In the genomic region with DNA sequence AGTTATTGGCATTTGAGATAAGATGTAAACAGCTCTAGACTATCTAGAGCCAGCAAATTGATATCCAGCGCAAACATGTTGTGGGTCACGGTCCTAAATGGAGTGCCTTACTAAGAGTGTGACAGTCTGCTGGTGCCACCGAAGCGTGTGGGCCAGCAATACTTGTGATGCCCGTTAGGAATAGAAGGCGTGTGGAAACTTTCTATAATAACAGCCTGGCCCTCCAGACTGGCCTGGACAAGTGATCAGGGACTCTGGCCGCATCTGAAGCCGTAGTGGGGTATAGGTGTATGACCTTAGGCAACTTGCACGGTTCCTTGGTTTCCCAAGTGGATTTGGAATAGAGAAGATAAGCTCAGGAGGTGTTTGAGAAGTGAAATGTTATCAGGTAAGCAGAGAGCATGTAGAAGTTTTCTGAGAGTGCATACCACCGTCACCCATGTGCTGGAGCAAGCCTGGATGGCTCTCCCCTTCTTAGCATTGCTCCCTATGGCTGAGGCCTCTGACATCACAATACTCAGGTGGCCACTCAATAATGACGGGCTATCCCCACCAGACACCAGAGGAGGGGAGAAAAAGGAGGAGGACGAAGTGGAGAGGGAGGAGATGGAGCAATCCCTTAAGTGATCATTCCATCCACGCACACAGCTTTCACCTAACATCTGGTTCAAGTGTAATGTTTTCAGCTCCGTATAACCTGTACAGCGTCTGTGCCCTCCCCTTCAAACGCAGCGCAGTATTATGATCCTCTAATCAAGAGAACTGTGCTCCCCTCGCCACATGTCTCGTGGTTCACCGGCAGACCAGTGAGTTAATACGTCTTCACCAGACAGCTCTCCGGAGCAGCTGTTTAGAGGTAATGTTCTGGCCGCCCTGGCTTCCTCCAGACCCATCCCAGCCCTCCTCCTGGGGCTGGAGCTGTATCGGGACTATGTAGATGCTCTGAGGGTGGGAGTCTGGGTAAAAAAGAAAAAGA, we compare ENCODE assay signal across 12 mouse cellular contexts.
DNase-seq lines count a peak whose midpoint lies in the region; ATAC-seq and TF ChIP-seq lines count a peak whose summit lies in the region.
"Had no signal": no experiment of that assay in that cellular context is flagged by ENCODE, and none has a peak within 500 bp of the region (broad histone marks: within the 10 kb centered on the region; RNA-seq: fewer than 3 reads in every experiment).

No protein-coding gene starts in this region.

- no peak overlapping the region for H3K9ac ChIP-seq in forebrain, embryonic 13.5 days
- no peak overlapping the region for H3K9ac ChIP-seq in forebrain, embryonic 16.5 days (replicated peaks; ENCODE audit: low read depth, low read length)
- H3K9ac ChIP-seq in hindbrain, embryonic 11.5 days (ENCODE audit: low read depth, low read length): no peak overlapping the region
- no peak overlapping the region for H3K9ac ChIP-seq in hindbrain, embryonic 12.5 days
- H3K9ac ChIP-seq: lung, embryonic 14.5 days had no signal

- no peak overlapping the region for H3ac ChIP-seq in myocyte (ENCODE audit: control insufficient read depth, insufficient read length)

- H3K9me3 ChIP-seq in forebrain, embryonic 13.5 days (replicated peaks): no peaks in the 10 kb centered on the region
- H3K9me3 ChIP-seq in forebrain, embryonic 16.5 days (ENCODE audit: control insufficient read depth, low read length): no peaks in the 10 kb centered on the region
- no peaks in the 10 kb centered on the region for H3K9me3 ChIP-seq in hindbrain, embryonic 11.5 days (ENCODE audit: control insufficient read depth, low read length)
- H3K9me3 ChIP-seq in hindbrain, embryonic 10.5 days: no peaks in the 10 kb centered on the region
- H3K9me3 ChIP-seq in hindbrain, embryonic 12.5 days (replicated peaks): no peaks in the 10 kb centered on the region

- peak; percentile 31; the same call in 1 of the 2 replicates for ATAC-seq in forebrain, embryonic 13.5 days
- no peak for ATAC-seq in forebrain, embryonic 16.5 days
- ATAC-seq in hindbrain, embryonic 11.5 days (ENCODE audit: low FRiP score): peak; percentile 19; the same call in 1 of the 2 replicates
- ATAC-seq in hindbrain, embryonic 12.5 days (ENCODE audit: low FRiP score): peak; percentile 40

- DNase-seq in hindbrain, embryonic 11.5 days (ENCODE audit: low spot score): no peak
- DNase-seq in hindbrain, embryonic 10.5 days (ENCODE audit: low spot score): no peak
- no peak for DNase-seq in T-cell, adult 2 months (ENCODE audit: low spot score)
- DNase-seq in ovary, adult 18-20 months (ENCODE audit: low spot score): no peak
- DNase-seq: cerebellum, adult 11-12 months; liver; lung, embryonic 14.5 days; thymus, postnatal 36 days had no signal

- WGBS in forebrain, embryonic 13.5 days: 85% methylated on average over 24 of the region's 24 CpGs
- WGBS in forebrain, embryonic 16.5 days: 84% methylated on average over 24 of the region's 24 CpGs
- 74% methylated on average over 24 of the region's 24 CpGs for WGBS in hindbrain, embryonic 11.5 days
- WGBS in hindbrain, embryonic 10.5 days: 83% methylated on average over 24 of the region's 24 CpGs
- 66% methylated on average over 24 of the region's 24 CpGs for WGBS in hindbrain, embryonic 12.5 days

- H3K36me3 ChIP-seq in forebrain, embryonic 13.5 days (ENCODE audit: poor library complexity, severe bottlenecking): no peaks in the 10 kb centered on the region
- no peaks in the 10 kb centered on the region for H3K36me3 ChIP-seq in forebrain, embryonic 16.5 days (ENCODE audit: control insufficient read depth, insufficient read depth)
- no peaks in the 10 kb centered on the region for H3K36me3 ChIP-seq in hindbrain, embryonic 11.5 days (ENCODE audit: control insufficient read depth, insufficient read depth, low read length)
- H3K36me3 ChIP-seq in hindbrain, embryonic 10.5 days: no peaks in the 10 kb centered on the region
- H3K36me3 ChIP-seq in hindbrain, embryonic 12.5 days: no peaks in the 10 kb centered on the region
- H3K36me3 ChIP-seq in myocyte (ENCODE audit: control insufficient read depth, insufficient read depth): no peaks in the 10 kb centered on the region

- TF ChIP-seq POLR2A in myocyte (IDR thresholded peaks at IDR 0.05; ENCODE audit: insufficient read length, low read depth): no peak

- H3K27ac ChIP-seq in forebrain, embryonic 13.5 days: no peak overlapping the region
- no peak overlapping the region for H3K27ac ChIP-seq in forebrain, embryonic 16.5 days (ENCODE audit: low read length)
- H3K27ac ChIP-seq in hindbrain, embryonic 11.5 days (ENCODE audit: low read depth, low read length): no peak overlapping the region
- no peak overlapping the region for H3K27ac ChIP-seq in hindbrain, embryonic 10.5 days
- no peak overlapping the region for H3K27ac ChIP-seq in hindbrain, embryonic 12.5 days

- peaks cover 48% of the 10 kb centered on the region for H3K79me2 ChIP-seq in myocyte (ENCODE audit: control insufficient read depth, insufficient read depth)

- no peaks in the 10 kb centered on the region for H3K27me3 ChIP-seq in forebrain, embryonic 13.5 days
- no peaks in the 10 kb centered on the region for H3K27me3 ChIP-seq in forebrain, embryonic 16.5 days (replicated peaks; ENCODE audit: control insufficient read depth, insufficient read depth, low read length)
- no peaks in the 10 kb centered on the region for H3K27me3 ChIP-seq in hindbrain, embryonic 11.5 days (ENCODE audit: control insufficient read depth, insufficient read depth, low read length)
- no peaks in the 10 kb centered on the region for H3K27me3 ChIP-seq in hindbrain, embryonic 10.5 days (ENCODE audit: insufficient read depth, poor library complexity, severe bottlenecking)
- no peaks in the 10 kb centered on the region for H3K27me3 ChIP-seq in hindbrain, embryonic 12.5 days
- H3K27me3 ChIP-seq in myocyte (ENCODE audit: control insufficient read depth, insufficient read depth, insufficient read length): no peaks in the 10 kb centered on the region

- peaks cover 14% of the 10 kb centered on the region for H3K4me1 ChIP-seq in forebrain, embryonic 13.5 days
- H3K4me1 ChIP-seq in forebrain, embryonic 16.5 days (replicated peaks; ENCODE audit: control insufficient read depth, insufficient read depth, low read length): peaks cover 10% of the 10 kb centered on the region
- H3K4me1 ChIP-seq in hindbrain, embryonic 11.5 days (replicated peaks; ENCODE audit: control insufficient read depth, insufficient read depth, low read length): no peaks in the 10 kb centered on the region
- peaks cover 11% of the 10 kb centered on the region for H3K4me1 ChIP-seq in hindbrain, embryonic 10.5 days (replicated peaks)
- peaks cover 18% of the 10 kb centered on the region for H3K4me1 ChIP-seq in hindbrain, embryonic 12.5 days

- no peak overlapping the region for H3K4me2 ChIP-seq in forebrain, embryonic 13.5 days
- no peak overlapping the region for H3K4me2 ChIP-seq in forebrain, embryonic 16.5 days (ENCODE audit: low read length)
- H3K4me2 ChIP-seq in hindbrain, embryonic 11.5 days (replicated peaks; ENCODE audit: low read depth, low read length): no peak overlapping the region
- H3K4me2 ChIP-seq in hindbrain, embryonic 12.5 days (replicated peaks): no peak overlapping the region
- H3K4me2 ChIP-seq in myocyte (ENCODE audit: low read depth): no peak overlapping the region
- H3K4me2 ChIP-seq: lung, embryonic 14.5 days had no signal

- no peak overlapping the region for H3K4me3 ChIP-seq in forebrain, embryonic 13.5 days
- no peak overlapping the region for H3K4me3 ChIP-seq in forebrain, embryonic 16.5 days (replicated peaks; ENCODE audit: low read length)
- no peak overlapping the region for H3K4me3 ChIP-seq in hindbrain, embryonic 11.5 days (ENCODE audit: low read depth, low read length)
- H3K4me3 ChIP-seq in hindbrain, embryonic 10.5 days: no peak overlapping the region
- no peak overlapping the region for H3K4me3 ChIP-seq in hindbrain, embryonic 12.5 days
- no peak overlapping the region for H3K4me3 ChIP-seq in myocyte

TF ChIP-seq in myocyte, 11 proteins besides CTCF, POLR2A, EP300 and RAD21:
- TF ChIP-seq REST (IDR thresholded peaks at IDR 0.05; ENCODE audit: insufficient read depth, insufficient read length): no peak
- peak in 2 of 3 experiments; percentile 16 to 53 for TF ChIP-seq MYOD1 (IDR thresholded peaks at IDR 0.05; ENCODE audit: control insufficient read depth in 1 of 3, insufficient read length in 2 of 3, low read depth in 2 of 3)
- peak in 1 of 3 experiments; percentile 55 for TF ChIP-seq MYOG (IDR thresholded peaks at IDR 0.05; ENCODE audit: control insufficient read depth in 1 of 3, insufficient read depth in 1 of 3, insufficient read length in 2 of 3, low read depth in 2 of 3)
- no peak for TF ChIP-seq E2F4 (IDR thresholded peaks at IDR 0.05; ENCODE audit: insufficient read depth)
